8 mouse cellular contexts compared by ENCODE assay signal in genomic region chr11:40734251-40734752, GRCm38 (mm10). TPM values are rescaled to one million over a fixed set of nuclear protein-coding genes. Genes with fewer than 3 reads are reported as not detected.
DNase-seq lines count a peak whose midpoint lies in the region; ATAC-seq lines count a peak whose summit lies in the region.

No protein-coding gene starts in this region.

- peak overlapping the region; percentile 85 for H3K4me2 ChIP-seq in heart, embryonic 11.5 days
- H3K4me2 ChIP-seq in forebrain, embryonic 13.5 days: peak overlapping the region; percentile 86
- H3K4me2 ChIP-seq in liver, embryonic 16.5 days (ENCODE audit: low read depth, low read length): peak overlapping the region; percentile 88

- H3K9ac ChIP-seq in heart, embryonic 11.5 days (ENCODE audit: low read depth, low read length): peak overlapping the region; percentile 97
- peak overlapping the region; percentile 95 for H3K9ac ChIP-seq in forebrain, embryonic 13.5 days
- H3K9ac ChIP-seq in liver, embryonic 16.5 days (ENCODE audit: low read depth, low read length): peak overlapping the region; percentile 91

- no peak for DNase-seq in heart, postnatal 14 days
- DNase-seq in left cerebral cortex, postnatal 14 days (ENCODE audit: low spot score in 2 of 2): no peak
- no peak for DNase-seq in thymus, postnatal 36 days
- no peak for DNase-seq in thymus, postnatal 4 days

- 5% methylated on average over 11 of the region's 11 CpGs for WGBS in heart, embryonic 11.5 days (ENCODE audit: insufficient replicate concordance)
- 4% methylated on average over 11 of the region's 11 CpGs for WGBS in forebrain, embryonic 13.5 days
- WGBS in liver, embryonic 16.5 days (ENCODE audit: insufficient replicate concordance): 2% methylated on average over 11 of the region's 11 CpGs

- no peak for ATAC-seq in heart, embryonic 11.5 days (replicated peaks; ENCODE audit: insufficient number of reproducible peaks, low FRiP score, low TSS enrichment)
- peak; percentile 0 for ATAC-seq in CD4-positive, CD25-positive, alpha-beta regulatory T cell, adult 4 months
- ATAC-seq in forebrain, embryonic 13.5 days: no peak
- no peak for ATAC-seq in liver, embryonic 16.5 days (ENCODE audit: low read depth)

- peaks cover 11% of the 10 kb centered on the region for H3K4me1 ChIP-seq in heart, embryonic 11.5 days (ENCODE audit: control insufficient read depth, insufficient read depth, low read length)
- peaks cover 43% of the 10 kb centered on the region for H3K4me1 ChIP-seq in forebrain, embryonic 13.5 days
- H3K4me1 ChIP-seq in liver, embryonic 16.5 days (ENCODE audit: control insufficient read depth, low read depth, low read length): peaks cover 14% of the 10 kb centered on the region

- H3K27ac ChIP-seq in heart, embryonic 11.5 days (ENCODE audit: low read depth, low read length): peak overlapping the region; percentile 80
- peak overlapping the region; percentile 72 for H3K27ac ChIP-seq in forebrain, embryonic 13.5 days
- peak overlapping the region; percentile 82 for H3K27ac ChIP-seq in liver, embryonic 16.5 days (ENCODE audit: low read length)

- no peaks in the 10 kb centered on the region for H3K9me3 ChIP-seq in heart, embryonic 11.5 days (replicated peaks; ENCODE audit: control insufficient read depth, low read length)
- H3K9me3 ChIP-seq in forebrain, embryonic 13.5 days (replicated peaks): no peaks in the 10 kb centered on the region
- H3K9me3 ChIP-seq in liver, embryonic 16.5 days (replicated peaks; ENCODE audit: control insufficient read depth, low read length): no peaks in the 10 kb centered on the region

- H3K36me3 ChIP-seq in heart, embryonic 11.5 days (ENCODE audit: control insufficient read depth, insufficient read depth, low read length): peaks cover 10% of the 10 kb centered on the region
- H3K36me3 ChIP-seq in forebrain, embryonic 13.5 days (ENCODE audit: poor library complexity, severe bottlenecking): peaks cover 27% of the 10 kb centered on the region
- H3K36me3 ChIP-seq in liver, embryonic 16.5 days (ENCODE audit: control insufficient read depth, insufficient read depth): peaks cover 16% of the 10 kb centered on the region

- intact Hi-C loops in heart, postnatal 14 days (cut with DNase I): loop anchor here (2.0 to 5.0 kb wide), 2 partner anchors 18 to 42 kb away; no protein-coding TSS in a partner anchor
- intact Hi-C loops in left cerebral cortex, postnatal 14 days (cut with DNase I): loop anchor here (5.0 kb wide), 1 partner anchor 42 kb away; no protein-coding TSS in a partner anchor

- H3K4me3 ChIP-seq in heart, embryonic 11.5 days (ENCODE audit: low read depth, low read length): peak overlapping the region; percentile 91
- H3K4me3 ChIP-seq in forebrain, embryonic 13.5 days: peak overlapping the region; percentile 93
- H3K4me3 ChIP-seq in liver, embryonic 16.5 days (ENCODE audit: low read depth, low read length): peak overlapping the region; percentile 97

- H3K27me3 ChIP-seq in heart, embryonic 11.5 days (ENCODE audit: control insufficient read depth, insufficient read depth, low read length): no peaks in the 10 kb centered on the region
- H3K27me3 ChIP-seq in forebrain, embryonic 13.5 days: no peaks in the 10 kb centered on the region
- no peaks in the 10 kb centered on the region for H3K27me3 ChIP-seq in liver, embryonic 16.5 days (ENCODE audit: control insufficient read depth, insufficient read depth, low read depth, low read length)

RNA-seq across cellular contexts. Expression of gene Nudcd2, which starts 0.8 kb away (rescaled TPM):
- 129 and 130 TPM in 2 replicates for polyA plus RNA-seq in heart, embryonic 11.5 days (2014; fragmentation: Nextera tagmentation; extraction: Ambion mirVana)
- total RNA-seq in heart, postnatal 14 days (2021): 10 to 100 TPM; 14.0 to 17.1 TPM
- 10 to 100 TPM; 44.7 to 46.5 TPM for polyA plus RNA-seq in CD4-positive, CD25-positive, alpha-beta regulatory T cell, adult 4 months (2017; shearing (Covaris generic))
- polyA plus RNA-seq in forebrain, embryonic 13.5 days (2015; fragmentation: Nextera tagmentation; extraction: Ambion mirVana): 136 and 145 TPM in 2 replicates
- polyA plus RNA-seq in liver, embryonic 16.5 days (2015; fragmentation: Nextera tagmentation; extraction: Ambion mirVana): 63.3 and 68.0 TPM in 2 replicates
- total RNA-seq in left cerebral cortex, postnatal 14 days (2021): 10 to 100 TPM; 19.3 to 20.0 TPM

RNA-seq across cellular contexts. Expression of gene Hmmr, which starts 1.1 kb away (rescaled TPM):
- 60.1 and 63.6 TPM in 2 replicates for polyA plus RNA-seq in heart, embryonic 11.5 days (2014; fragmentation: Nextera tagmentation; extraction: Ambion mirVana)
- total RNA-seq in heart, postnatal 14 days (2021): 1 to 10 TPM; 2.0 to 4.4 TPM
- 1 to 10 TPM; 3.6 to 7.1 TPM for polyA plus RNA-seq in CD4-positive, CD25-positive, alpha-beta regulatory T cell, adult 4 months (2017; shearing (Covaris generic))
- 43.0 and 43.1 TPM in 2 replicates for polyA plus RNA-seq in forebrain, embryonic 13.5 days (2015; fragmentation: Nextera tagmentation; extraction: Ambion mirVana)
- 45.2 and 53.3 TPM in 2 replicates for polyA plus RNA-seq in liver, embryonic 16.5 days (2015; fragmentation: Nextera tagmentation; extraction: Ambion mirVana)
- total RNA-seq in left cerebral cortex, postnatal 14 days (2021): 1 to 10 TPM; 1.1 to 1.7 TPM

RNA-seq across cellular contexts. Expression of gene Ccng1, which starts 20.8 kb away (rescaled TPM):
- polyA plus RNA-seq in heart, embryonic 11.5 days (2014; fragmentation: Nextera tagmentation; extraction: Ambion mirVana): 123 and 150 TPM in 2 replicates
- 100 to 1,000 TPM; 289 to 318 TPM for total RNA-seq in heart, postnatal 14 days (2021)
- polyA plus RNA-seq in CD4-positive, CD25-positive, alpha-beta regulatory T cell, adult 4 months (2017; shearing (Covaris generic)): 10 to 100 TPM; 60.0 to 72.4 TPM
- 27.8 and 29.3 TPM in 2 replicates for polyA plus RNA-seq in forebrain, embryonic 13.5 days (2015; fragmentation: Nextera tagmentation; extraction: Ambion mirVana)
- 16.9 and 17.7 TPM in 2 replicates for polyA plus RNA-seq in liver, embryonic 16.5 days (2015; fragmentation: Nextera tagmentation; extraction: Ambion mirVana)
- 10 to 100 TPM; 50.4 to 53.1 TPM for total RNA-seq in left cerebral cortex, postnatal 14 days (2021)

RNA-seq across cellular contexts. Expression of gene Mat2b, which starts 39.3 kb away (rescaled TPM):
- 105 and 125 TPM in 2 replicates for polyA plus RNA-seq in heart, embryonic 11.5 days (2014; fragmentation: Nextera tagmentation; extraction: Ambion mirVana)
- total RNA-seq in heart, postnatal 14 days (2021): 100 to 1,000 TPM in 1 of 2 experiments, 10 to 100 TPM in 1; 94.3 to 102 TPM
- polyA plus RNA-seq in CD4-positive, CD25-positive, alpha-beta regulatory T cell, adult 4 months (2017; shearing (Covaris generic)): 100 to 1,000 TPM; 238 to 255 TPM
- 77.2 and 80.1 TPM in 2 replicates for polyA plus RNA-seq in forebrain, embryonic 13.5 days (2015; fragmentation: Nextera tagmentation; extraction: Ambion mirVana)
- 49.4 and 53.1 TPM in 2 replicates for polyA plus RNA-seq in liver, embryonic 16.5 days (2015; fragmentation: Nextera tagmentation; extraction: Ambion mirVana)
- total RNA-seq in left cerebral cortex, postnatal 14 days (2021): 100 to 1,000 TPM; 134 to 137 TPM
